Mouse (Mus musculus) T-helper 17 cell (primary cell): ENCODE measurements around the gene Rgs9.

Experiments
- in situ Hi-C, 2 experiments: fragments of 300-600 bp; cut with MboI, MseI; formaldehyde crosslinking; loops; 1 replicate in 1 of 2; 2 replicates in 1 of 2; pipeline ENCODE4 v1.15.1; 2025; ENCODE audit warnings: high pct_unique_total_duplicates in 2 of 2

Rgs9 gene

GRCm38 (mm10) chr11:109180290-109180689, 117.6 kb downstream of the Rgs9 start:
- in situ Hi-C loops: no loop called here

- in situ Hi-C loops: loop anchor here in 1 of 2 experiments (5.0 to 10.0 kb wide), 2 partner anchors 37 to 314 kb away; partner anchors contain the start of gene E030025P04Rik
These were observed 119.0 kb downstream of the Rgs9 start for GRCm38 (mm10) chr11:109178788-109179518.

GRCm38 (mm10) chr11:109175376-109175969, 122.5 kb downstream of the Rgs9 start:
- in situ Hi-C loops: loop anchor here in 1 of 2 experiments (5.0 to 10.0 kb wide), 2 partner anchors 33 to 311 kb away; partner anchors contain the start of gene E030025P04Rik
